Mouse (Mus musculus) embryonic facial prominence, embryonic 10.5 days (tissue): Measurements from ENCODE around the gene Rmi2. TPM values are rescaled to one million over a fixed set of nuclear protein-coding genes. Genes with fewer than 3 reads are reported as not detected.
"Not testable (repeated sequence)": the region's sequence is repeated elsewhere in the genome, so short reads cannot be mapped to it uniquely, and the experiment has no call there.

ENCODE experiments used
- DNase-seq: peaks from one replicate; pipeline ENCODE4 v3.0.0-alpha.2; 2017; ENCODE audit warnings: low spot score
- H3K27ac ChIP-seq: fragments of 300-500 bp; sonication (generic); replicated peaks from 2 replicates; pipeline ENCODE4 v1.5.1; 2016; ENCODE audit warnings: mild to moderate bottlenecking
- H3K27me3 ChIP-seq: fragments of 300-500 bp; sonication (generic); replicated peaks from 2 replicates; pipeline ENCODE4 v1.6.1; 2016; ENCODE audit warnings: low read depth, mild to moderate bottlenecking; ENCODE audit not compliant: poor library complexity, severe bottlenecking
- H3K36me3 ChIP-seq: fragments of 300-500 bp; sonication (generic); replicated peaks from 2 replicates; pipeline ENCODE4 v1.6.1; 2016; ENCODE audit warnings: mild to moderate bottlenecking, moderate library complexity
- H3K4me1 ChIP-seq: fragments of 300-500 bp; sonication (generic); 2 replicates; pipeline ENCODE4 v1.6.1; 2016
- H3K4me3 ChIP-seq: fragments of 300-500 bp; sonication (generic); 2 replicates; pipeline ENCODE4 v1.5.1; 2016; ENCODE audit warnings: mild to moderate bottlenecking, moderate library complexity
- H3K9me3 ChIP-seq: fragments of 300-500 bp; sonication (generic); 2 replicates; pipeline ENCODE4 v1.6.1; 2016; ENCODE audit warnings: mild to moderate bottlenecking
- WGBS: fragments of 180-500 bp; shearing (Covaris S2); methylation state at CpG from one replicate; pipeline ENCODE4 v1.1.7; 2016; 5-methylcytosine and 5-hydroxymethylcytosine counted together
- polyA plus RNA-seq: library from polyadenylated mRNA; unstranded; fragments of >200 nt; fragmentation: Nextera tagmentation; extraction: Ambion mirVana; gene quantifications from 2 replicates; pipeline ENCODE4 v1.2.1, GENCODE M21; 2016

Gene Rmi2
- polyA plus RNA-seq, 1 experiment from 2014 or later, result 4.6 TPM

DNA sequence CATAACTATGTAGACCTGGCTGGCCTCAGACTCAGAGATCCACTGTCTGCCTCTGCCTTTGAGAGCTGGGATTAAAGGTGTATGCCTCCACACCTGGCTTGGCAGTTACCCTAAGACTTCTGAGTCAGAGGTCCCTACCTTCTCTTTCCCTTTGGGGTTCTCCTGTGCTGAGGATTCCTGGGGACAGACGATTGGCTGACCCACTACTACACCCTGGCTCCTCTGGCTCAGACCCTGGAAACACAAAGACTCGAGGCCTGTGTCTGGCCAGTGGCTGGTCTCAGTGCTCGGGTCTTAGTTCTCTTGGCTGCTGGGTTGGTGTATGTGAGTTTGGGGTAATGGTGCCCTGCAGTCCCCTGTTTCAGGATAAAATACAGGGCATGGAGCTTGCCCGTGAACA is 16.0 kb downstream of the Rmi2 start:
- peaks cover 12% of the 10 kb centered on the region for H3K36me3 ChIP-seq
- no peaks in the 10 kb centered on the region for H3K9me3 ChIP-seq
- no peak overlapping the region for H3K4me3 ChIP-seq
- peak overlapping the region; percentile 72 for H3K27ac ChIP-seq
- DNase-seq, result no peak
- peaks cover 36% of the 10 kb centered on the region for H3K4me1 ChIP-seq
- WGBS, result 63% methylated on average over 4 of the region's 4 CpGs
- no peaks in the 10 kb centered on the region for H3K27me3 ChIP-seq

DNA sequence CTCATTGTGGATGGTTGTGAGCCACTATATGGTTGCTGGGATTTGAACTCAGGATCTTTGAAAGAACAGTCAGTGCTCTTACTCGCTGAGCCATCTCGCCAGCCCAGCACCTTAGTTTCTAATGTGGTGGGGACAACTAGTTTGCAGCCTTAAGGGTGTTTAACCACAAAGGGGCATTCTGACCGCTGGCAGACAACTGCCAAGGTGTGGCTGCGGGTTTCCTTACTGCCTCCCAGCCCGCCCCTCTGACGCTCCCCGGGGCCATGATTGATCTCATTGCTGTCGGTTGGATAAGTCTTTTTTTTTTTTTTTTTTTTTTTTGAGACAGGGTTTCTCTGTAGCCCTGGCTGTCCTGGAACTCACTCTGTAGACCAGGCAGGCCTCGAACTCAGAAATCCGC is 17.4 kb downstream of the Rmi2 start:
- H3K4me3 ChIP-seq, H3K27ac ChIP-seq, H3K9me3 ChIP-seq, DNase-seq, H3K27me3 ChIP-seq: not testable (repeated sequence)
- H3K36me3 ChIP-seq, result peaks cover 12% of the 10 kb centered on the region; the same call in 1 of the 2 replicates
- peaks cover 40% of the 10 kb centered on the region for H3K4me1 ChIP-seq
- WGBS, result 88% methylated on average over 10 of the region's 10 CpGs

DNA sequence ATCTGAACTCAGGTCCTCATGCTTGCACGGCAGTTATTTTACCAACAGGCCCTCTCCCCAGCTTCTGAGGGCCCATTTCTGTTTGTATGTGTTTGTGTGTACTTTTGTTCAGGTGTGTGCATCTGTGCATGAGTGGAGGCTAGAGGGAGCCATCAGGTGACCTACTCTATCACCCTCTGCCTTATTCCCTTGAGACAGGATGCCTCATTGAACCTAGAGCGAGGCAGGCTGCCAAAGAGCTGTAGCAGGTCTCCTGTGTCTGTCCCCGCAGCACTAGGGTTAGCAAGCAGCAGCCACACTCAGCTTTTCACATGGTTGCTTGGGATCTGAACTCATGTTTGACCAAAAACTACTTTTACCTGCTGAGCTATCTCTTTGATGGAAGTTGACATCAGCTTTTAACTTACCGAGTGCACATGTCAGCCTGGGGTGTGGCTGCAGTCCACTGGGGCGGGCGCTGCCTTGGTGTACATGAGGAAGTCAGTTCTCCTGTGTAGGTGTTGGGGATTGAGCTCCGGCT is 24.9 kb downstream of the Rmi2 start:
- peaks cover 19% of the 10 kb centered on the region for H3K4me1 ChIP-seq
- 90% methylated on average over 7 of the region's 7 CpGs for WGBS
- no peaks in the 10 kb centered on the region for H3K27me3 ChIP-seq
- no peaks in the 10 kb centered on the region for H3K9me3 ChIP-seq
- no peak overlapping the region for H3K27ac ChIP-seq
- no peak overlapping the region for H3K4me3 ChIP-seq
- no peak for DNase-seq
- no peaks in the 10 kb centered on the region for H3K36me3 ChIP-seq

DNA sequence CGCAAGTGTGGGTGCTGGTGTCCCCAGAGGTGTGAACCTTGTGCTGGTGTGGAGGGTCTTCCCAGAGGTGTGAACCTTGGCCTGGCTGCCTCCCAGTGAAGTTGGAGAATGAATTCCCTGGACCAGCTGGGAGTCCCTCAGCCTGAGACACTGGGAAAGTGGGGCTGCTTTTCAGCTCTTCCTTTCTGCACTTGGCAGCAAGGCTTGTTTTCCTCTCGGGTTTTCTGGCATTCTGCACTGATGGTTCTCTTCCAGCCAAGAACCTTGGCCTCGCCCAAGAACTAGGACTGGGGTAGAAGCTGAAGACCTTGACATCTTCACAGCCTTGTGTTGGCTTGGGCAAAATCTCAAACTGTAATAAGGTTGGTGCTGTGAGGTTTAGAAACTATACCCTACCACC is 26.5 kb downstream of the Rmi2 start:
- whole genome bisulfite sequencing, result 83% methylated on average over 3 of the region's 3 CpGs

DNA sequence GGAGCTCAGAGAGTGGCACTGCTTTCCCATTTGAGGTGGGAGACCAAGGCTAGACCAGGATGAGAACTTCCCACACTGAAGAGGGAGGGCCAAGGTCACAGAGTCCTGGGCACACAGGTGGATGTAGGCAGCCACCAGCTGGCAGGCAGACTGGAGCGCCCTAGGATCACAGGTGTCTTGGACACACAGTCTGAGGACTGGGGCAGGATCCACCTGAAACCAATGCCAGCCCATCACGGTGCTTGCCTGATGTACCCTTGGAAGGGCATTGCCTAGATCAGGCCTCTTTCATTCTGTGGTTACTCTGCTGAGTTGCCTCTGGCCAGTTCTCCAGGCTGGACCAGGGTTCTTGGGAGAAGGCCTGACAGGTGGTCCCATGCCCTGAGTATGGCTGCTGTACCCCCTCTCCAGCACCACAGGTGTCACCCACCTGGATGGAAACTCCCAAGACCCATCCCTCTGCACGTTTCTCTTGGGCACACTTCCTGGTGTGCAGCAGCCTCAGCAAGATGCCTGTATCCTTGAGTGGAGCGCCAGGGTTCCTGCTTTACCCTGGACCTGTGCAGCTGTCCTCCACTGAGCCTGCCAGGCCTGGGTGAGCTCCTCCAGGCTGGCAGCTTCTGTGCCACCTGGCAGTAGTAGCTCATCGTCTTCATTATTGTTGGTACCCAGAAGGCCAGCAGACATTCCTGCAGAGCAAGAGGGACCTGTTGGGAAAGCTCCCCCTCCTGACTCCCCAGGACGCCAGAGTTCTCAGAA is 30.2 kb downstream of the Rmi2 start:
- no peak overlapping the region for H3K4me3 ChIP-seq
- 0 out of 2 replicates have a peak, but pooled peaks cover 6% of the 10 kb centered on the region for H3K36me3 ChIP-seq
- no peaks in the 10 kb centered on the region for H3K27me3 ChIP-seq
- H3K4me1 ChIP-seq, result 0 out of 2 replicates have a peak, but pooled peaks cover 6% of the 10 kb centered on the region
- H3K9me3 ChIP-seq, result no peaks in the 10 kb centered on the region
- H3K27ac ChIP-seq, result no peak overlapping the region
- WGBS, result 77% methylated on average over 6 of the region's 6 CpGs
- no peak for DNase-seq

More for the DNA sequence above, 26.5 kb downstream of the Rmi2 start:
- no peak for DNase-seq
- H3K9me3 ChIP-seq, result no peaks in the 10 kb centered on the region
- 0 out of 2 replicates have a peak, but pooled peaks cover 6% of the 10 kb centered on the region for H3K36me3 ChIP-seq
- no peak overlapping the region for H3K4me3 ChIP-seq
- peaks cover 21% of the 10 kb centered on the region for H3K4me1 ChIP-seq
- H3K27ac ChIP-seq, result no peak overlapping the region
- H3K27me3 ChIP-seq, result no peaks in the 10 kb centered on the region

DNA sequence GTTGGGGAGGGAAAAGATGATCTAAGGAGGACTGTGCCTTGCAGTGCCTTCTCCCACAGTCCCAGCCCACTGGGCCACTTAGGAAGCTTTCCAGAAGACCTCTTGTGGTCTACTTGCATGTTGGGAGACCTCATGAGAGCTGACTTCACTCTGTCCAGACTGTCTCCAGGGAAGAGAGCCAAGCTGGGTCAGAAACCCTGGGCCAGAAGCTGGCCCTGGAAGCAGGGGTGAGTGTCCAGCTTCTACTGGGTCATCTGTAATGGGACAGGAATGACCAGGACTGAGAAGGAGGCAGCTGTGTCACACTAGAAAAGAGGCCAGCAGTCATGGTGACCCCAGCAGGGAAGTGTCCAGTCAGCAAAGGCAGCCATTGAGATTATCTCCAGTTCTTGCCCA is 30.7 kb downstream of the Rmi2 start:
- Histone ChIP-seq H3K27me3 (no peaks in the 10 kb centered on the region), H3K4me1 (0 out of 2 replicates have a peak, but pooled peaks cover 6% of the 10 kb centered on the region)
- DNase-seq, result no peak

DNA sequence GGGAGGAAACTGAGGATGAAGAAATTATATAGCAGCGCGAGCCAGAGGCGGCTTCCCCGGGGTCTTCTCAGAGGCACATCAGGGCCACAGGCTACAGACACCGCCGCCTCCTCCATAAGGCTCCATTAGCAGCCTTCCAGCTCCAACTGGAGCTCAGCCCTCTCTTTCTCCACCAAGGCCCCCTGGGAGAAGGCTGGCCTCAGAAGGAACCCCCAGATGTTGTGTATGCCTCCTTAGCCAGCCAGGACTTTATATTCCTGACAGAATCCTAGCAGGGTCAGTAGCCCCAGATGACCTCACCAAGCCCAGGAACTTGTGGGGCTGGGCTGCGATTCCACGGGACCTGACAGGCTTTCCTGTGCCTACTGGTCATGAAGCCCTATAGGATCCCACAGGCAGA is 32.0 kb downstream of the Rmi2 start:
- Histone ChIP-seq H3K4me1 (0 out of 2 replicates have a peak, but pooled peaks cover 6% of the 10 kb centered on the region), H3K4me3 (no peak overlapping the region), H3K9me3 (no peaks in the 10 kb centered on the region), H3K27ac (no peak overlapping the region), H3K36me3 (0 out of 2 replicates have a peak, but pooled peaks cover 6% of the 10 kb centered on the region), H3K27me3 (no peaks in the 10 kb centered on the region)
- 92% methylated on average over 8 of the region's 8 CpGs for WGBS
- DNase-seq, result no peak

More for the DNA sequence above, 30.7 kb downstream of the Rmi2 start:
- Histone ChIP-seq H3K9me3 (no peaks in the 10 kb centered on the region), H3K36me3 (0 out of 2 replicates have a peak, but pooled peaks cover 6% of the 10 kb centered on the region), H3K4me3 (no peak overlapping the region), H3K27ac (no peak overlapping the region)

DNA sequence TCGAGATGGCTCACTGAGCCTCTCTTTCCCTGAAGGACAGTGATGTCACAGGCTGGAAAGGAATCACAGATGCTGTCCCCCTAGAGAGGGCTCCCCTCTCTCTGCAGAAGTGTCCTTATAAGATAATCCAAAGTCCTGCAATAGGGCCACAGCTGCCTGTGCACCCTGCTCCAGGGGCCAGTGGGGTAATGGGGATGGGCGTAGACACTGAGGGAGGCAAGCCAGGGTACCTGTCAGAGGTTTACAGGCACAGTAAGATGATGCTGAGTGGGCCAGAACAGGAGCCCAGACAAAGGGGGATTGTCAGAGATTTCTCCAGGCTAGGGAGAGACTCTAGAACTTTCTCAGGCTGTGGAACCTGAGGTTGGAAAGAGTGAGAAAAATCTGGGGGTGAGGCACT is 32.6 kb downstream of the Rmi2 start:
- Histone ChIP-seq H3K4me3 (no peak overlapping the region), H3K27ac (no peak overlapping the region), H3K27me3 (no peaks in the 10 kb centered on the region), H3K4me1 (0 out of 2 replicates have a peak, but pooled peaks cover 6% of the 10 kb centered on the region), H3K9me3 (no peaks in the 10 kb centered on the region), H3K36me3 (0 out of 2 replicates have a peak, but pooled peaks cover 6% of the 10 kb centered on the region)
- no peak for DNase-seq
- WGBS, result 87% methylated on average over 2 of the region's 2 CpGs

DNA sequence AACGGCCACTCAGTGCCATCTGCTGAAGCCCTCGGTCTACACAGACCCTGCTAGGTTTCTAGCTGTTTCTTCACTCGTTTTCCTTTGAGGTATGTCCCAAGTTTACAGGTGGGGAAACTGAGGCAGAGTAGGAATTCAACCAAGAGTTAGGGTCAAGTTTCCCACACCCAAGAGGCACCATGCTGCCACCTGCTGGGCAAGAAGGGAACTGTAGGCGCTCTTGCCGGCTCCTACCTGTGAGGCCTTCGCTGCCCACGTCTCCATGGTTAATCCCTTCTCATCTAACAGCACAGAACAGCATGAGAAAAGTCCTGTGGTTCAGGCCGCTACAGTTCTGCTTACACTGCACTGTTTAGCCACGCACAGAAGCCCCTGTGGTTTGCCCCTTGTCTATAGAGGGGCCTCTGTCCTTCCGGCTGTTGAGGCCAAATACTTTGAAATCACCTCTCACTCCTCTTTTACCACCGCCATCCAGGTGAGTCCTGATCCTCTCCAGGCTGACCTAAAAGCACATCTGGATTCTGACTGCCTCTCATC is 33.1 kb downstream of the Rmi2 start:
- Histone ChIP-seq H3K4me1 (0 out of 2 replicates have a peak, but pooled peaks cover 6% of the 10 kb centered on the region), H3K4me3 (no peak overlapping the region), H3K9me3 (no peaks in the 10 kb centered on the region), H3K27ac (no peak overlapping the region), H3K27me3 (no peaks in the 10 kb centered on the region), H3K36me3 (0 out of 2 replicates have a peak, but pooled peaks cover 6% of the 10 kb centered on the region)
- peak; percentile 76 for DNase-seq
- 36% methylated on average over 11 of the region's 11 CpGs for WGBS

DNA sequence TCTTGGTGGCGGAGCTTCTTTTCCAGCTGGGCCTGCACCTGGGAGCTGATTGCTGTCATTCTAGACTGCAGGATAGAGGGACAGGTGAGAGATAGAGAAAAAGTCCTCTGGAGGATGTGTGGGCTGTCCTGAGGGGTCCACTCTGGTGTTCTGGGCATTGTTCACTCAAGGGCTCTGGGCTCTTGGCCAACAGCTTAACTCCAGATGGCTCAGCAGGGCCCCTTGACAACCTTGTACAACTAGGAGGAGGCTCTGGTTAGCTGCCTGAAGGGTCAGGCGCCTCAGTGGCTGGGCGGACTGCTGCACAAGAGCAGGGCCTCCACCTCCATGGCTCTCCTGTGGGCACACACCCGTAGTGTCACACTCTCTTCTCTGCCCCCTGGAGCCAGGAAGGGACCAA is 36.1 kb downstream of the Rmi2 start:
- 0 out of 2 replicates have a peak, but pooled peaks cover 2% of the 10 kb centered on the region for H3K36me3 ChIP-seq
- no peak overlapping the region for H3K4me3 ChIP-seq
- no peaks in the 10 kb centered on the region for H3K27me3 ChIP-seq
- peaks cover 13% of the 10 kb centered on the region; the same call in 1 of the 2 replicates for H3K4me1 ChIP-seq
- no peak overlapping the region for H3K27ac ChIP-seq
- H3K9me3 ChIP-seq, result no peaks in the 10 kb centered on the region
- no peak for DNase-seq
- WGBS, result 80% methylated on average over 4 of the region's 4 CpGs

DNA sequence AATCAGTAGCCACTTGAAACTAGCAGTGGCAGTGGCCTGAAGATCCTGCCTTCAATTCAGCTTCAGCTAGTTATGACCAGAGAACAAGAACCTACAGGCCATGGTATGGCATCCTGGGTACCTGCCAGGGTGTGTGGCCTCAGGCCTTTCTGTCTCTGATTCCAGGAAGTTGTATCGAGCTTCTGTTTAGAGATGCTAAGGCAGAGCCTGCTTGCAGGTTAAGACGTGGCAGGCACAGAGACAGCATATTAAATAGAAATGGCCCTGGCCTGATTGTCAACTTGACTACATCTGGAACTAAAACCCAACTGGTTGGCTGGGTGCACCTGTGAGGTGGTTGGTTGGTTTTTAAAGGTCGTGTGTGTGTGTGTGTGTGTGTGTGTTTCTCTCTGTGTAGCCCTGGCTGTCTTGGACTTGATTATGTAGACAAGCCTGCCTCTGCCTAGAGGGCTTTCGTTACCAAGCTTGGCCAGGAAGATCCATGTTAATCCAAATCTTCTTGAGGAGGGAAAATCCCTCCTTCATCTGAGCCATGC is 38.0 kb downstream of the Rmi2 start:
- no peaks in the 10 kb centered on the region for H3K9me3 ChIP-seq
- H3K36me3 ChIP-seq, result no peaks in the 10 kb centered on the region
- peaks cover 11% of the 10 kb centered on the region; the same call in 1 of the 2 replicates for H3K4me1 ChIP-seq
- no peaks in the 10 kb centered on the region for H3K27me3 ChIP-seq
- WGBS, result 67% methylated on average over 4 of the region's 4 CpGs
- H3K27ac ChIP-seq, result no peak overlapping the region
- no peak overlapping the region for H3K4me3 ChIP-seq
- no peak for DNase-seq

DNA sequence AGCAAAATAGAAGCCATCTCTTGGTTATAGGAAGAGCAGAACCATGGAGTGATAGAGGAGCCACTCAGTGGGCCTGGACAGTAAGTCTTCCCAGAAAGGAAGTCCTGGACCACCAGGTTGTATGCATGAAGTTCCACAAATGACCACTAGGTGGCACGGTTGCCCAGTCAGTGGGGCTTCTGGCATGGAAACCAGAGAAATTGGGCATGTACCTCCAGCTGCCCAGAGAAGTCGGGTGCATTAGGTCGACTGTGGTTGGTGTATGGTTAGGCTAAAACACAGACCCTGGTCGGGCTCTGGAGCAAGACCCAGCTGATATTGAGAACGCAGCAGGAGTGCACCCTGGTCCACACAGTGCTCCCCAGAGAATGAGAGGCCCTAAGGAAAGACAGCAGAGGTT is 38.8 kb downstream of the Rmi2 start:
- WGBS, result 9% methylated on average over 5 of the region's 5 CpGs
- no peaks in the 10 kb centered on the region for H3K36me3 ChIP-seq
- H3K27ac ChIP-seq, result no peak overlapping the region
- DNase-seq, result peak; percentile 88
- no peaks in the 10 kb centered on the region for H3K27me3 ChIP-seq
- peaks cover 11% of the 10 kb centered on the region; the same call in 1 of the 2 replicates for H3K4me1 ChIP-seq
- H3K4me3 ChIP-seq, result no peak overlapping the region
- no peaks in the 10 kb centered on the region for H3K9me3 ChIP-seq
